Mouse (Mus musculus): ENCODE measurements around the gene Trappc3l. TPM values are rescaled to one million over a fixed set of nuclear protein-coding genes. Genes with fewer than 3 reads are reported as not detected.

The Trappc3l gene
- not detected for polyA plus RNA-seq (2014; fragmentation: Illumina TruSeq; extraction: RNeasy Lipid Tissue Mini Kit (QIAGEN cat#74804); ENCODE audit: low read depth, low replicate concordance)

GRCm38 (mm10) chr10:34037401-34037800 lies at the start of gene Trappc3l:
Trappc3l (plus strand) TSS chr10:34037597.

GRCm38 (mm10) chr10:34019302-34020075 lies 17.9 kb upstream of the Trappc3l start, which contains the start of gene Rwdd1:
Rwdd1 (minus strand) TSS chr10:34019624.

GRCm38 (mm10) chr10:34044210-34044609 lies 6.8 kb downstream of the Trappc3l start, which contains the start of gene Calhm4:
Calhm4 (minus strand) TSS chr10:34044310.

GRCm38 (mm10) chr10:34096418-34096883 lies 59.1 kb downstream of the Trappc3l start, which contains the start of gene Calhm5:
Calhm5 (minus strand) TSS chr10:34096519.

GRCm38 (mm10) chr10:34127392-34128378 lies 90.3 kb downstream of the Trappc3l start, which contains the start of gene Calhm6:
Calhm6 (minus strand) TSS chr10:34127984.

Other genes with a start within 250 kb of the Trappc3l start
- gene Sult3a1, start 179.9 kb upstream of the Trappc3l start, polyA plus RNA-seq (2014; fragmentation: Illumina TruSeq; extraction: RNeasy Lipid Tissue Mini Kit (QIAGEN cat#74804); ENCODE audit: low read depth, low replicate concordance) = not detected
- 3.5 TPM for gene Rsph4a, start 132.5 kb upstream of the Trappc3l start, polyA plus RNA-seq (2014; fragmentation: Illumina TruSeq; extraction: RNeasy Lipid Tissue Mini Kit (QIAGEN cat#74804); ENCODE audit: low read depth, low replicate concordance)
- gene Zup1, start 86.3 kb upstream of the Trappc3l start, polyA plus RNA-seq (2014; fragmentation: Illumina TruSeq; extraction: RNeasy Lipid Tissue Mini Kit (QIAGEN cat#74804); ENCODE audit: low read depth, low replicate concordance) = 10.2 TPM
- 61.1 TPM for gene Rwdd1, start 18.0 kb upstream of the Trappc3l start, polyA plus RNA-seq (2014; fragmentation: Illumina TruSeq; extraction: RNeasy Lipid Tissue Mini Kit (QIAGEN cat#74804); ENCODE audit: low read depth, low replicate concordance)
- gene Calhm4, start 6.7 kb downstream of the Trappc3l start, polyA plus RNA-seq (2014; fragmentation: Illumina TruSeq; extraction: RNeasy Lipid Tissue Mini Kit (QIAGEN cat#74804); ENCODE audit: low read depth, low replicate concordance) = not detected
- 0.53 TPM for gene Calhm5, start 58.9 kb downstream of the Trappc3l start, polyA plus RNA-seq (2014; fragmentation: Illumina TruSeq; extraction: RNeasy Lipid Tissue Mini Kit (QIAGEN cat#74804); ENCODE audit: low read depth, low replicate concordance)
- gene Calhm6, start 90.4 kb downstream of the Trappc3l start, polyA plus RNA-seq (2014; fragmentation: Illumina TruSeq; extraction: RNeasy Lipid Tissue Mini Kit (QIAGEN cat#74804); ENCODE audit: low read depth, low replicate concordance) = 2.3 TPM
- gene Dse, start 170.1 kb downstream of the Trappc3l start, polyA plus RNA-seq (2014; fragmentation: Illumina TruSeq; extraction: RNeasy Lipid Tissue Mini Kit (QIAGEN cat#74804); ENCODE audit: low read depth, low replicate concordance) = 12.5 TPM
- gene Tspyl1, start 244.6 kb downstream of the Trappc3l start, polyA plus RNA-seq (2014; fragmentation: Illumina TruSeq; extraction: RNeasy Lipid Tissue Mini Kit (QIAGEN cat#74804); ENCODE audit: low read depth, low replicate concordance) = 36.4 TPM

Measured in adipose tissue, adult 10 weeks (tissue).